Mouse (Mus musculus) heart, adult 2 months (tissue): ENCODE results near the gene Smim24. TPM values are rescaled to one million over a fixed set of nuclear protein-coding genes. Genes with fewer than 3 reads are reported as not detected.

Experiments used
- DNase-seq, 2 experiments: peaks; one replicate each; pipeline ENCODE4 v3.0.0; 2021
- H3K27ac ChIP-seq: fragments of 200-600 bp; 2 replicates; pipeline ENCODE4 v1.8.1; 2022
- H3K27me3 ChIP-seq: fragments of 200-500 bp; 2 replicates; pipeline ENCODE4 v1.6.1; 2012; ENCODE audit warnings: mild to moderate bottlenecking, low read length, inconsistent platforms, mixed read lengths; ENCODE audit not compliant: control insufficient read depth, insufficient read depth
- H3K36me3 ChIP-seq: fragments of 200-500 bp; 2 replicates; pipeline ENCODE4 v1.6.1; 2012; ENCODE audit warnings: low read length, inconsistent platforms; ENCODE audit not compliant: control insufficient read depth, insufficient read depth
- H3K4me1 ChIP-seq: fragments of 200-500 bp; 2 replicates; pipeline ENCODE4 v1.6.1; 2011; ENCODE audit warnings: low read length; ENCODE audit not compliant: control insufficient read depth, insufficient read depth
- H3K4me3 ChIP-seq: fragments of 200-600 bp; 2 replicates; pipeline ENCODE4 v1.8.1; 2022
- H3K79me2 ChIP-seq: fragments of 200-500 bp; replicated peaks from 2 replicates; pipeline ENCODE4 v1.6.1; 2012; ENCODE audit warnings: mild to moderate bottlenecking, inconsistent platforms, low read length, moderate library complexity, mixed read lengths; ENCODE audit not compliant: control insufficient read depth, insufficient read depth
- H3K9ac ChIP-seq: fragments of 200-500 bp; 2 replicates; pipeline ENCODE4 v1.6.1; 2012; ENCODE audit warnings: low read depth, mild to moderate bottlenecking, control low read depth, inconsistent platforms, low read length, mixed read lengths
- CTCF ChIP-seq: fragments of 200-600 bp; IDR thresholded peaks from 2 replicates; pipeline ENCODE4 v1.8.1; 2022; ENCODE audit warnings: antibody characterized with exemption, mild to moderate bottlenecking, moderate library complexity
- EP300 ChIP-seq: fragments of 200-500 bp; IDR thresholded peaks from 2 replicates; pipeline ENCODE4 v1.6.1; 2011; ENCODE audit warnings: low read depth, low read length, control low read depth; ENCODE audit not compliant: insufficient read depth
- POLR2A ChIP-seq: fragments of 200-500 bp; IDR thresholded peaks from 2 replicates; pipeline ENCODE4 v1.6.1; 2011; ENCODE audit warnings: mild to moderate bottlenecking, low read depth, low read length, control low read depth; ENCODE audit not compliant: insufficient read depth
- WGBS: fragments of 180-500 bp; shearing (Covaris S2); methylation state at CpG from one replicate; pipeline ENCODE4 v1.1.7; 2018; 5-methylcytosine and 5-hydroxymethylcytosine counted together
- intact Hi-C: fragments of 180-260 bp; cut with DNase I; formaldehyde crosslinking; loops from one replicate; pipeline ENCODE4 v1.15.1; 2025
- polyA plus RNA-seq: library from polyadenylated mRNA; depleted of rRNA; stranded (reverse); fragments of >200 nt; gene quantifications from 2 replicates; pipeline ENCODE4 v1.2.3, GENCODE M21; 2012
- total RNA-seq, 2 experiments: library from RNA; stranded (reverse); gene quantifications; 2 replicates each; pipeline ENCODE4 v1.2.3; 2021

The Smim24 gene
- total and polyA plus RNA-seq, 3 experiments = 2.0 to 8.3 (median 2.3) TPM

DNA sequence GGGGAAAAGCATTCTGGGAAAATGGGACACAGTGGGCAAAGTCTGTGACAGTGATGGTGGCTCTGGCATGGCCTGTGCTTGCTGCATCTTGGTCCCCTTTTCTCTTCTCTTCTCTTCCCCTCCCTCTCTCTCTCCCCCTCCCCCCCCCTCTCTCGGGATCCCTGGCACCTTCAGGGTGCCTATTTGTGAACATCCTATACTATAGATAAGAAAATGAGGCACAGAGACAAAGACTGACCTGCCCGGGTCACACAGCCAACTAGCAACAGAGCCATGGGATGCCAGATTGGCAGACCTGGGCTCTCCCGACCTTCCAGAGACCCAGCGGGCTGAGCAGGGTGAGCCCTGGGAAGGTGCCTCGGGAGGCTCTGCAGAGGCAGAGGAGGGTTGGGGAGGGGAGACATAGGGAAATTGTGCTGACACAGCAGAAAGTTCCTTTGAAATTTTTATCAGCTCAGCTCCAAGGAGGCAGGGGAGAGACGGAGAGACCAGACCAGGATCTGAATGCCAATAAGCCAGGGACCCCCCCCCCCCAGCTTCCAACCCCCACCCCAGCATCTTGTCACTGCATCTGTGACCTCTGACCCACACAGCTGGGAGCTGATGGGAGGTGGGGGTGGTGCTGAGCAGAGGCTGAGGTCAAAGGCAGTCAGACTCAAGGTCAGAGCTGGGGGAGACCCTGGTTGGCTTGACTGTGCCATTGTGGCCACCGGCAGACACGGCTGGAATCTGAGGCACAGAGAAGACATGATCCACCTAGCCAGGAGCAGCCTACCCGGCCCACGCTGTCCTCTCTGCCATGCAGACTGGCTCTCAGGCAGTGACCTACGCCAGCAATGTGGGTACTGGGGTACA lies 25.6 kb downstream of the Smim24 start:
- Histone ChIP-seq H3K4me3 (no peak overlapping the region), H3K9ac (peak overlapping the region; percentile 5), H3K36me3 (peaks cover 11% of the 10 kb centered on the region), H3K27me3 (no peaks in the 10 kb centered on the region), H3K27ac (peak overlapping the region; percentile 91), H3K79me2 (peaks cover 12% of the 10 kb centered on the region), H3K4me1 (peaks cover 57% of the 10 kb centered on the region)
- TF ChIP-seq EP300 (no peak), POLR2A (no peak), CTCF (no peak)
- peak; percentile 5 to 22 for DNase-seq
- 53% methylated on average over 11 of the region's 11 CpGs for WGBS
- intact Hi-C loops = no loop called here

DNA sequence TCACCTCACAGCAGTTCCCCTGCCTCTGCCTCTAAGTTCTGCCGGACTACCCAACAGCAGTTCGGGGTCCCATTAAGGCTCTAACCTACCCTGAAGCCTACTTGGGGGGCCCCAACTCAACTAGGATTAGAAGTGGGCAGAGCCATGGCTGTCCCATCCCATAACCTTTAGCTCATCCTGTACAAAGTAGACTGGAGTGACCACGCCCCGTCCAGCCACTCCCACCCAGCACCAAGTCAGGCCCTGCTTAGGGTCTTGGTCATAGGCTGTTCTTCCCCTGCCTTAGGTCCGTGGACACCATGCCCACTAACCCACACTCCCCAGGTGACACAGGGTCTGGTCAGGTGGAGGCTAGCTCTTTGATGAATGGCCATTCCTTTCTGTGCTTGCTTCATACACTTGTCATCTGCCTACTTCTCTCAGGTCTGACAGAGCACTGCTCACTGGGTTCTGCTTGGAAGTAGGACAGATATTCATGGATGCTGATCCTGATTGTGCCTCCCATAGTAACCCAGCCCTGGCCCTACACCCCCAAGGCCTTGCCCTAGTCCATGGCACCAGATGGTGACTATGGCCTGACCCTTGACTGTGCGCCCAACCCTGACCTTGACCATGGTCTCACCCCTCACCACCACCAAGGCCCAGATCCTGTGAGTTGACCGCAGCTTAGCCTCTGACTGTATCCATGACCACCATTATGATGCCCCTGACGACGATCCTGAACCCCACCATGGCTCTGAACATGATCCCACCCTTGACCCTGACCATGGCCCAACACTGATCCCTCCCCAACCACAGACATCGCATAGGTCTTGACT lies 26.5 kb downstream of the Smim24 start:
- H3K27me3 ChIP-seq = no peaks in the 10 kb centered on the region
- intact Hi-C loops = no loop called here
- peak; percentile 6 to 29 for DNase-seq
- peaks cover 13% of the 10 kb centered on the region for H3K79me2 ChIP-seq
- peak overlapping the region; percentile 91 for H3K27ac ChIP-seq
- peaks cover 59% of the 10 kb centered on the region for H3K4me1 ChIP-seq
- WGBS = 86% methylated on average over 10 of the region's 10 CpGs
- H3K4me3 ChIP-seq = no peak overlapping the region
- peak overlapping the region; percentile 5 for H3K9ac ChIP-seq
- TF ChIP-seq CTCF = no peak
- TF ChIP-seq EP300 = no peak
- TF ChIP-seq POLR2A = no peak
- peaks cover 7% of the 10 kb centered on the region; the same call in 1 of the 2 replicates for H3K36me3 ChIP-seq

DNA sequence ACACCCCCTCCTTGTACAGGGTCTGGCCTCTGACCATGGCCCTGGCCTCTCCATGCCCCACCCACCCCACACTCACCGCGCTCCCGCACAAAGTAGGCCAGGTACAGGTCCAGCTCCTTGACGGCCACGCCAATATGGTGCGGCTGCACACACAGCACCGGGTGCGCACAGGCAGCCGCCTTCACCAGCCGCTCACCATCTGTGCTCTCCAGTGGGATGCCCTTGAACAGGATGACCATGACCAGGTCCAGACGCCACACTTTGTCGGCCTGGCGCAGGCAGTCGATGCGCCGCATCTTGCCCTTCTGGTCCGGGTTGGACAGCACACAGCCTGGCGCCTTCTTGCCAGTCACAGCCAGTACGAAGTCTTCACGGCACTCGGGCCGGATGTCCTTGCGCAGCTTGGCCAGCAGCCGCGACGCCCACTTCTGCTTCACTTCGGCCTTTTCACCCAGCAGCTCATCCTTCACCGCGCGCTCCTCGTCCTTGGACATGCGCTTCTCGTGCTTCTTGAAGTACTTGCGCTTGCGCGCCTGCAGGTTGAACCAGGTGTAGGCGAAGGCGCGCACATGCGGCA lies 27.4 kb downstream of the Smim24 start:
- TF ChIP-seq CTCF (no peak), EP300 (no peak), POLR2A (no peak)
- H3K27ac ChIP-seq = no peak overlapping the region; the same call in 1 of the 2 replicates
- intact Hi-C loops = no loop called here
- peaks cover 53% of the 10 kb centered on the region for H3K4me1 ChIP-seq
- H3K36me3 ChIP-seq = 0 out of 2 replicates have a peak, but pooled peaks cover 2% of the 10 kb centered on the region
- no peaks in the 10 kb centered on the region for H3K27me3 ChIP-seq
- H3K9ac ChIP-seq = no peak overlapping the region
- H3K79me2 ChIP-seq = peaks cover 15% of the 10 kb centered on the region
- DNase-seq = peak; percentile 12 to 31
- H3K4me3 ChIP-seq = no peak overlapping the region
- 89% methylated on average over 40 of the region's 40 CpGs for WGBS

DNA sequence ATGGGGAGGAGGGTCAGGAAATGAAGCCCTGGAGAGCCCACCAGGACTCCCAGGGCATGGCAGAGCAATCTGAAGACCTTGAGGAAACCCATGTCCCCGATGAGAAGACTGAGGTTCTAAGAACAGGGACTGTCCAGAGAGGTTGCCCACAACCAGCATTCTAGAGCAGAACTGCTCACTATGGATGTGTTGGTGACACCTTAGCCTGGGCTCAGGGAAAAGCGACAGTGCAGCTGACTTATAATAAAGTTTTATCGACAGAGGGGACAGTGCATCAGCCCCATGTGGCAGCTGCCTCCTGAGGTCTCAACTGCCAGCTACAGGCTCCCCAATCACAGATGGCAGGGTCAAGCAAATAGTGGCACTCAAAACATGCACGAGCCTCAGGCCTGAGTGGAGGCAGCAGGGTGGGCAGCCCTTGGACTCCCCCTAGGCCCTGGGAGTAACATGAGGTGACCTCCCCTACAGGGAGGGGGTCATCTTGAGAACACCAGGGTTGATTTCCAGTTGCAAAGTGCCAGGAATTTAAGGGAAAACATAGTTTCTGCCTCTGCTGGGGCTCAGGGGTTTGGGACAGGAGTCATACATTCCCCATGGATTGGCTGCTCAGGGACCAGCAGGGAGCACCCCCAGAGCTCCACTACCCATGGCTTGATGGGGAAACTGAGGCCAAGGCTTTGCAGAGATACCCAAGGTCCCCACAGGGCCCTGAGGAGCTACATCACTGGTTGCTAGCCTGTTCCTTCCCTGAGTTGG lies 28.4 kb downstream of the Smim24 start:
- WGBS = 60% methylated on average over 4 of the region's 4 CpGs
- Histone ChIP-seq H3K4me1 (peaks cover 45% of the 10 kb centered on the region), H3K4me3 (no peak overlapping the region), H3K79me2 (peaks cover 15% of the 10 kb centered on the region), H3K27ac (peak overlapping the region; percentile 85), H3K27me3 (no peaks in the 10 kb centered on the region), H3K9ac (peak overlapping the region; percentile 19; the same call in 1 of the 2 replicates), H3K36me3 (no peaks in the 10 kb centered on the region)
- no peak for TF ChIP-seq POLR2A
- no peak for TF ChIP-seq CTCF
- no peak for TF ChIP-seq EP300
- intact Hi-C loops = no loop called here
- DNase-seq = peak in 1 of 2 experiments; percentile 42

DNA sequence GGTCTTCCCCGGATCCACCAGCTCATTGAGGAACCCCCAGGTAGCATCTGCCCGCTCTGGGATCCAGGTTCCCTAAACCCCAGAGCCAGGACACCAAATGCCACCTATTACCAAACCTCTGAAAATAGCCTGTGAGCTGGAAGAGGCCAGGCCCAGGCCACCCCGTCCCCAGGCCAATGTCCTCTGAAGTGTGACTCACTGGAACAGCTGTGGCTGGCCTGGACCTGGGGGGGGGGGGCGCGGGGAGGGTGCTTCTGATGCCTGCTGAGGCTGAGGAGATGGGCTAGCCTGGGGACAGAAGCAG lies 28.9 kb downstream of the Smim24 start:
- WGBS = 57% methylated on average over 5 of the region's 5 CpGs
- H3K4me1 ChIP-seq = peaks cover 42% of the 10 kb centered on the region
- H3K79me2 ChIP-seq = peaks cover 15% of the 10 kb centered on the region
- H3K36me3 ChIP-seq = no peaks in the 10 kb centered on the region
- intact Hi-C loops = no loop called here
- peak overlapping the region; percentile 22 for H3K9ac ChIP-seq
- TF ChIP-seq POLR2A (no peak), EP300 (0 out of 2 replicates have a peak, but pooled peaks have one; percentile 10), CTCF (no peak)
- H3K27ac ChIP-seq = peak overlapping the region; percentile 85
- no peaks in the 10 kb centered on the region for H3K27me3 ChIP-seq
- peak in 1 of 2 experiments; percentile 66 for DNase-seq
- no peak overlapping the region for H3K4me3 ChIP-seq
